Mouse (Mus musculus) C2C12 (cell line): ENCODE data around the gene Fads2. TPM values are rescaled to one million over a fixed set of nuclear protein-coding genes. Genes with fewer than 3 reads are reported as not detected.

Experiments used
- H3K27me3 ChIP-seq: one replicate; pipeline ENCODE4 v1.6.1; 2011; ENCODE audit not compliant: control insufficient read depth, insufficient read depth, insufficient read length
- H3K36me3 ChIP-seq: one replicate; pipeline ENCODE4 v1.6.1; 2011; ENCODE audit not compliant: control insufficient read depth, insufficient read depth
- H3K4me3 ChIP-seq: one replicate; pipeline ENCODE4 v1.5.1; 2011; ENCODE audit warnings: mild to moderate bottlenecking, control low read depth; ENCODE audit not compliant: poor library complexity, insufficient read depth, severe bottlenecking
- H3K79me2 ChIP-seq: one replicate; pipeline ENCODE4 v1.6.1; 2011; ENCODE audit not compliant: control insufficient read depth, insufficient read depth
- H3K79me3 ChIP-seq: one replicate; pipeline ENCODE4 v1.6.1; 2011; ENCODE audit warnings: low read depth, control low read depth
- H3ac ChIP-seq: one replicate; pipeline ENCODE3; 2011; ENCODE audit warnings: low read depth; ENCODE audit not compliant: control insufficient read depth, insufficient read length
- CEBPB ChIP-seq: IDR thresholded peaks from one replicate; pipeline ENCODE4 v1.6.1; 2011; ENCODE audit warnings: low read depth, mild to moderate bottlenecking, control low read depth, moderate library complexity
- CTCF ChIP-seq: IDR thresholded peaks from one replicate; pipeline ENCODE4 v1.5.1; 2011; ENCODE audit not compliant: control insufficient read depth, insufficient read depth, insufficient read length
- FOSL1 ChIP-seq: IDR thresholded peaks from one replicate; pipeline ENCODE4 v1.8.0; 2011; ENCODE audit warnings: mild to moderate bottlenecking, low read length; ENCODE audit not compliant: poor library complexity, insufficient read depth, severe bottlenecking
- MAX ChIP-seq: IDR thresholded peaks from one replicate; pipeline ENCODE4 v1.6.1; 2011; ENCODE audit warnings: mild to moderate bottlenecking, control low read depth
- MYOD1 ChIP-seq: IDR thresholded peaks from one replicate; pipeline ENCODE4 v1.6.1; 2011; ENCODE audit warnings: low read depth; ENCODE audit not compliant: control insufficient read depth, insufficient read length
- MYOG ChIP-seq: IDR thresholded peaks from one replicate; pipeline ENCODE4 v1.6.1; 2011; ENCODE audit not compliant: control insufficient read depth, insufficient read length; ENCODE audit errors: extremely low read depth
- USF1 ChIP-seq: IDR thresholded peaks from one replicate; pipeline ENCODE4 v1.6.1; 2011; ENCODE audit warnings: low read depth, mild to moderate bottlenecking, control low read depth, moderate library complexity
- polyA plus RNA-seq: library from polyadenylated mRNA; unstranded; fragments of >200 nt; fragmentation: generic; extraction: Trizol; gene quantifications from one replicate; pipeline ENCODE4 v1.2.1, GENCODE M21; 2012; ENCODE audit warnings: missing spikeins

The Fads2 gene
- polyA plus RNA-seq, 1 experiment = 72.6 TPM

DNA sequence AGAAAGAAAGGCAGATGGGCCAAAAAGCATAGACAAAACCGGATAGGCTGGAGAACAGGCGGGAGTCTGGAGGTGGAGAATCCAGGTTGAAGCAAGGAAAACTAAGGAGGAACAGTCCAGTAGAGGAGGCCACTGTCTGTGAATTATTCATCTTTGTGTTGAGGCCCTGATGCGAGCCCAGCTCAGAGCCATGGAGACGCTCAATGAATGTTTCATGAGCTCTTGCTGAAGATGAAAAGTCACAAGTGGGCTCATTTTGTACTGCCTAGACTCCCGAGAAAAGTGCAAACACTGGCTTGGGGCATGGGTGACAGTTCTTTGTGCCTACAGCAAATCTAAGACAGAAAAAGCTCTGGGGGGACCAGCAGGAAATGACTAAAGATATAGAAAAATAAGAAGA is 3.7 kb downstream of the Fads2 start:
- no peaks in the 10 kb centered on the region for H3K27me3 ChIP-seq
- H3ac ChIP-seq = no peak overlapping the region
- H3K79me3 ChIP-seq = peaks cover 36% of the 10 kb centered on the region
- H3K4me3 ChIP-seq = no peak overlapping the region
- peaks cover 74% of the 10 kb centered on the region for H3K79me2 ChIP-seq
- no peak for TF ChIP-seq CTCF
- no peak for TF ChIP-seq MYOG
- TF ChIP-seq CEBPB = no peak
- TF ChIP-seq USF1 = no peak
- no peak for TF ChIP-seq MAX
- no peak for TF ChIP-seq MYOD1
- no peak for TF ChIP-seq FOSL1
- H3K36me3 ChIP-seq = peaks cover 30% of the 10 kb centered on the region

DNA sequence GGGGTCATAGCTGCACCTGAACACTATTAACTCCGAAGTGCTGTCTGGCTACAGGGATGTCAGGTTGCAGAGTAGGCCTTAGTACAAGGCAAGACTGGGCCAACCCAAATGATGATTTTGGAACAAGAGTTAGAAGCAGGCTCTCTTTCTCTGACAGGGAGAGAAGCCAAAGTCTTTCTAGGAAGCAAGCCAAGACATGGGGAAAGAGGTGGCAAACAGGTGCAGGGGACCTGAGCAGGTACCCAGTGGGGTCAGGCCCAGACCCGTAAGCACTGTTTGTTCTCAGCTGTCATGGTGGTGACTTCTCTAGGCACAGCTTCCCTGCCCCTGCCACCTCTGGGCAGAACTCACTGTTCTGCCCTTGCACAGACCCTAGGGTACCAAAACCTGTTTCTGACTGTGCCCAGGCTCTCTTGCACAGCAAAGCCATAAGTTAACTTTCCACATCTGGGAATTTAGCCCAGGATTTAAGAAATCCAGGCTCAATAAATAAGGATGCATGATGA is 5.1 kb downstream of the Fads2 start:
- Histone ChIP-seq H3K27me3 (no peaks in the 10 kb centered on the region), H3K79me3 (peaks cover 36% of the 10 kb centered on the region), H3K79me2 (peaks cover 74% of the 10 kb centered on the region), H3K36me3 (peaks cover 38% of the 10 kb centered on the region), H3K4me3 (no peak overlapping the region), H3ac (no peak overlapping the region)
- TF ChIP-seq MYOG (no peak), CTCF (no peak), CEBPB (no peak), FOSL1 (no peak), MYOD1 (no peak), USF1 (no peak), MAX (no peak)

DNA sequence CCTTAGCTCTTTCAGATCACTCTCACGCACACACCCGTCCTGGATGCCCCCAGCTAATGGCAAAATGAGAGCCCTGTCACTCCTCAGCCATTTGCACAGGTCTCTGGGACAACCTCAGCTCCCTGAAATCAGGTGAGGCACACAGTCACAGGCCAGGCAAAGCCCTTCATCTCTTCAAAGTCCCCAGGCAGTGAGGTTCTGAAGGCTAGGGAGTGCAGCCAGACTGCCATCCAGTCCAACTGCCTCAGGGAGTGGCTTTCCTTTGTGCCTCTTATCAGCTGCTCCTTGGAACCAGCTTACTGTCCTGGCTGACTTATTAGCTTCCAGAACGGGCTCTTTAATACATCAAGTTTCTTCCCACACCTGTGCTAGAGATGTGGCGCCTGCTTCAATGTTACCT is 6.9 kb downstream of the Fads2 start:
- Histone ChIP-seq H3ac (no peak overlapping the region), H3K79me3 (peaks cover 29% of the 10 kb centered on the region), H3K4me3 (no peak overlapping the region), H3K36me3 (peaks cover 53% of the 10 kb centered on the region), H3K79me2 (peaks cover 60% of the 10 kb centered on the region), H3K27me3 (no peaks in the 10 kb centered on the region)
- TF ChIP-seq MYOD1 (no peak), CEBPB (no peak), FOSL1 (no peak), CTCF (no peak), MYOG (no peak), USF1 (no peak), MAX (no peak)

DNA sequence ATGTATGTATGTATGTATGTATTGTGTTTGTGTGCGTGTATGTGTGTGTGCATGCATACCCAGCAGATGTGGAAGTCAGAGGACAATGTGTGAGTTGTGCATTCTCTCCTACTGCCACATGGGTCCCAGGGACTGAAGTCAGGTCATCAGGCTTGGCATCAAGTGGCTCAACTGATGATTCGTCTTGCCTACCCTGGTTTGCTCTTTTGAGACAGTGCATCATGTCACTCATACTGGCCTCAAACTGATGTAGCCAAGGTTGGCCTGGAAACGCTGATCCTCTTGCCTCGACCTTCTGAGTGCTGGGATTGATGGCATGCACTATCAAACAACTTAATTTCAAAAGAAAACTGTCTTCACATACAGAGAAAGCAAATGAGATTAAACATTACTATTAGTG is 7.7 kb downstream of the Fads2 start:
- peaks cover 52% of the 10 kb centered on the region for H3K36me3 ChIP-seq
- H3K79me2 ChIP-seq = peaks cover 51% of the 10 kb centered on the region
- no peak overlapping the region for H3ac ChIP-seq
- no peaks in the 10 kb centered on the region for H3K27me3 ChIP-seq
- H3K79me3 ChIP-seq = peaks cover 23% of the 10 kb centered on the region
- no peak for TF ChIP-seq CEBPB
- TF ChIP-seq USF1 = no peak
- no peak for TF ChIP-seq MYOD1
- TF ChIP-seq FOSL1 = no peak
- TF ChIP-seq MAX = no peak
- TF ChIP-seq CTCF = no peak
- H3K4me3 ChIP-seq = no peak overlapping the region

DNA sequence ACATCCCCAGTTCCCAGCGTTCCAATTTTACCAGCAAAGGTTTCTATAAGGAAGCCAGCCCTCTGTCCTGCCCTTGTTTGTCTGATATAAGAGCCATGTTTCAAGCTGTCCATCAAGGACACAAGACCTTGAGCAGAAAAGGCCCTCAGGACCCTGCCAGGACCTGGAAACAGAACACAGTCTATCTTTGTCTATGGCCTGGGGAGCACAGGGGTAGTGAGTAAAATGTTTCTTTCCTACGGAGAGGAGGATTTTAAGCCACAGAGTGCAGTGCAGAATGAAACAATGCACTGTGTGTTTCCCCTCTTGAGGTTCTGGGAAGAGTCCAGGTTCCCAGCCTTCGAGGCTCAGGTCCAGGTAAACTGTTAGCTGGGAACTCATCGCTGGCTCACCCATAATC is 14.6 kb downstream of the Fads2 start:
- H3K79me2 ChIP-seq = no peaks in the 10 kb centered on the region
- no peak overlapping the region for H3ac ChIP-seq
- peaks cover 55% of the 10 kb centered on the region for H3K36me3 ChIP-seq
- no peak overlapping the region for H3K4me3 ChIP-seq
- no peaks in the 10 kb centered on the region for H3K27me3 ChIP-seq
- no peak for TF ChIP-seq MAX
- TF ChIP-seq CEBPB = no peak
- TF ChIP-seq USF1 = no peak
- no peak for TF ChIP-seq MYOD1
- TF ChIP-seq FOSL1 = no peak
- TF ChIP-seq CTCF = no peak
- TF ChIP-seq MYOG = no peak
- no peaks in the 10 kb centered on the region for H3K79me3 ChIP-seq

DNA sequence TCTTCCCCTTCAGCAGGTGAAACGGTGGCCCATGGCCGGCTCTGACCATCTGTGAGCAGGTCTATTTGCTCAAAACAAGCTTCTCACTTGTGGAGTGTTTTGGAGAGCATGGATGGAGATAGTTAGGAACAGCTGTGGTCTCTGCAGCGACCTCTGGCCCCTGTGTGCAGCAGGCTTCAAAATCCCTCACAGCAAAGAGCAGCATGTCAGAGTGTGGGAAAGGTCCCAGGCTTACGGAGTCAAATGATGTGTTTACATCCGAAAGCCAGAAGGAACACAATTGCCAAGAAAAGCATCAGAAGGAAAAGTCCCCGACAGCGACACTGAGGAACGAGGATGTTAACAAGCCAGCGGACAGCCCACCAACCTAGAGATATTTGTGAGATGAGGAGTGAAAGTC is 16.1 kb downstream of the Fads2 start:
- Histone ChIP-seq H3K79me3 (no peaks in the 10 kb centered on the region), H3K4me3 (no peak overlapping the region), H3K27me3 (no peaks in the 10 kb centered on the region), H3K79me2 (no peaks in the 10 kb centered on the region), H3ac (no peak overlapping the region), H3K36me3 (peaks cover 55% of the 10 kb centered on the region)
- TF ChIP-seq CEBPB (no peak), CTCF (no peak), MAX (no peak), MYOD1 (no peak), FOSL1 (no peak), MYOG (no peak), USF1 (no peak)
